Mouse (Mus musculus): ENCODE measurements around the gene Zmiz2. TPM values are rescaled to one million over a fixed set of nuclear protein-coding genes. Genes with fewer than 3 reads are reported as not detected.

The Zmiz2 gene
- polyA plus RNA-seq, 1 experiment from 2014 or later = 10.3 TPM

GRCm38 (mm10) chr11:6371376-6372155, 17.3 kb upstream of the Zmiz2 start:
- Histone ChIP-seq H3K36me3 (no peaks in the 10 kb centered on the region), H3K27me3 (no peaks in the 10 kb centered on the region), H3K4me3 (replicated peaks) (no peak overlapping the region), H3K4me1 (replicated peaks) (no peaks in the 10 kb centered on the region), H3K4me2 (no peak overlapping the region), H3K9me3 (no peaks in the 10 kb centered on the region), H3K9ac (replicated peaks) (no peak overlapping the region), H3K27ac (no peak overlapping the region)
- 84% methylated on average over 11 of the region's 11 CpGs for WGBS
- no peak for ATAC-seq (ENCODE audit: insufficient number of reproducible peaks, insufficient read depth, low FRiP score, low TSS enrichment, low read depth)

DNA sequence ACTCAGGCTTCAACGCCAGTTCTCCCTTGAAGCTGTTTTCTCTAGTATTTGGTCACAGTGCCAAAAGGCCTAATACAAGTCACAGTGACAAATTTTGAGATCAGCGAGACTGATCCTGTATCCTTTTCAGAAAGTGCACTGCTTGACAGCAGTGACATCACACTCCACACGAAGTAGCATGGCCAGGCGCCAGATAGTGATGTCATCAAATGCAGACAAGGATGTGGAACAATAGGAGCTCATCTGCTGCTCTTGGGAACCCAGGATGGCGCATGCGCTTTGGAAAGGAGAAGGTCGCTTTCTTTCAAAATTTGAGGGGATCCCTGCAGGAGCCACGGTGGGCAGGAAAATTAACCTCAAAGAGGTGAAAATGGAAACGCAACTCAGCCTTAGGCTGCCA, 16.1 kb upstream of the Zmiz2 start:
- 90% methylated on average over 9 of the region's 9 CpGs for WGBS
- no peak overlapping the region for H3K4me2 ChIP-seq
- H3K9ac ChIP-seq (replicated peaks) = no peak overlapping the region
- no peaks in the 10 kb centered on the region for H3K27me3 ChIP-seq
- no peak overlapping the region for H3K27ac ChIP-seq
- no peaks in the 10 kb centered on the region for H3K36me3 ChIP-seq
- H3K9me3 ChIP-seq = no peaks in the 10 kb centered on the region
- H3K4me3 ChIP-seq (replicated peaks) = no peak overlapping the region
- H3K4me1 ChIP-seq (replicated peaks) = no peaks in the 10 kb centered on the region
- no peak for ATAC-seq (ENCODE audit: insufficient number of reproducible peaks, insufficient read depth, low FRiP score, low TSS enrichment, low read depth)

DNA sequence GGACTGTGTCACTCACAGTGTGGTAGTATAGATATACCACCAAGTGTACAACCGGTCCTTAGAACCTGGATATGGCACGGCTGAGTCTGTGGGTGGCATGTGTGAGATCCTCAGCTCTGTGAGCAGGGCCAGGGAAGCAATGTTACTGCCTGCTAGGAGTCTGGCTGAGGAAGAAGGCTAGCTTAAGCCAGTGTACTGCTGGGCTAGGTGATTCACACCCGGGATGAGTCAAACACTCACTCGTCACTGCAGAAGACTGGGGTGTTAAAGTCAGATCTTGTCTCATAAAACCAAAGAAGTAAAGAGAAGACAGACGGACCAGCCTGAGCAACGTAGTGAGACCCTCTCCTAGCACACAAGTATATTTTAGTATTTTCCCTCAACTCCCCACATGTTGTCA, 8.0 kb upstream of the Zmiz2 start:
- H3K27ac ChIP-seq = no peak overlapping the region

GRCm38 (mm10) chr11:6388126-6388725, 648 bp upstream of the Zmiz2 start:
- no peak for ATAC-seq (ENCODE audit: insufficient number of reproducible peaks, insufficient read depth, low FRiP score, low TSS enrichment, low read depth)
- Histone ChIP-seq H3K4me3 (replicated peaks) (peak overlapping the region; percentile 81), H3K9me3 (no peaks in the 10 kb centered on the region), H3K4me2 (peak overlapping the region; percentile 42; the same call in 1 of the 2 replicates), H3K36me3 (peaks cover 8% of the 10 kb centered on the region), H3K4me1 (replicated peaks) (peaks cover 18% of the 10 kb centered on the region), H3K27ac (peak overlapping the region; percentile 93), H3K9ac (replicated peaks) (no peak overlapping the region), H3K27me3 (no peaks in the 10 kb centered on the region)
- 90% methylated on average over 6 of the region's 6 CpGs for WGBS

More for the DNA sequence above, 8.0 kb upstream of the Zmiz2 start:
- Histone ChIP-seq H3K36me3 (no peaks in the 10 kb centered on the region), H3K9ac (replicated peaks) (no peak overlapping the region), H3K4me2 (no peak overlapping the region), H3K27me3 (no peaks in the 10 kb centered on the region), H3K4me1 (replicated peaks) (no peaks in the 10 kb centered on the region), H3K4me3 (replicated peaks) (no peak overlapping the region), H3K9me3 (no peaks in the 10 kb centered on the region)
- WGBS = 78% methylated on average over 6 of the region's 6 CpGs
- ATAC-seq (ENCODE audit: insufficient number of reproducible peaks, insufficient read depth, low FRiP score, low TSS enrichment, low read depth) = no peak

- Histone ChIP-seq H3K36me3 (peaks cover 16% of the 10 kb centered on the region), H3K9me3 (no peaks in the 10 kb centered on the region), H3K27ac (0 out of 2 replicates have a peak overlapping the region, but pooled peaks have one; percentile 53), H3K4me2 (peak overlapping the region; percentile 90), H3K27me3 (no peaks in the 10 kb centered on the region), H3K4me3 (replicated peaks) (peak overlapping the region; percentile 81), H3K4me1 (replicated peaks) (peaks cover 18% of the 10 kb centered on the region), H3K9ac (replicated peaks) (peak overlapping the region; percentile 79)
- 0 out of 2 replicates have a peak, but pooled peaks have one; percentile 9 for ATAC-seq (ENCODE audit: insufficient number of reproducible peaks, insufficient read depth, low FRiP score, low TSS enrichment, low read depth)
- WGBS = under 1% methylated on average over 42 of the region's 43 CpGs
Observed at GRCm38 (mm10) chr11:6389483-6389921, 628 bp downstream of the Zmiz2 start.

GRCm38 (mm10) chr11:6390376-6391053, 1.6 kb downstream of the Zmiz2 start:
- Histone ChIP-seq H3K4me2 (peak overlapping the region; percentile 90), H3K9me3 (no peaks in the 10 kb centered on the region), H3K27me3 (no peaks in the 10 kb centered on the region), H3K36me3 (peaks cover 26% of the 10 kb centered on the region), H3K27ac (no peak overlapping the region), H3K4me1 (replicated peaks) (peaks cover 18% of the 10 kb centered on the region), H3K9ac (replicated peaks) (peak overlapping the region; percentile 79), H3K4me3 (replicated peaks) (peak overlapping the region; percentile 81)
- no peak for ATAC-seq (ENCODE audit: insufficient number of reproducible peaks, insufficient read depth, low FRiP score, low TSS enrichment, low read depth)
- 90% methylated on average over 8 of the region's 8 CpGs for WGBS

- WGBS = 84% methylated on average over 8 of the region's 8 CpGs
- Histone ChIP-seq H3K27ac (no peak overlapping the region), H3K36me3 (peaks cover 38% of the 10 kb centered on the region), H3K4me2 (no peak overlapping the region), H3K4me1 (replicated peaks) (peaks cover 18% of the 10 kb centered on the region), H3K4me3 (replicated peaks) (no peak overlapping the region), H3K27me3 (no peaks in the 10 kb centered on the region), H3K9me3 (no peaks in the 10 kb centered on the region), H3K9ac (replicated peaks) (no peak overlapping the region)
- ATAC-seq (ENCODE audit: insufficient number of reproducible peaks, insufficient read depth, low FRiP score, low TSS enrichment, low read depth) = no peak
Observed at GRCm38 (mm10) chr11:6391516-6392276, 2.8 kb downstream of the Zmiz2 start.

DNA sequence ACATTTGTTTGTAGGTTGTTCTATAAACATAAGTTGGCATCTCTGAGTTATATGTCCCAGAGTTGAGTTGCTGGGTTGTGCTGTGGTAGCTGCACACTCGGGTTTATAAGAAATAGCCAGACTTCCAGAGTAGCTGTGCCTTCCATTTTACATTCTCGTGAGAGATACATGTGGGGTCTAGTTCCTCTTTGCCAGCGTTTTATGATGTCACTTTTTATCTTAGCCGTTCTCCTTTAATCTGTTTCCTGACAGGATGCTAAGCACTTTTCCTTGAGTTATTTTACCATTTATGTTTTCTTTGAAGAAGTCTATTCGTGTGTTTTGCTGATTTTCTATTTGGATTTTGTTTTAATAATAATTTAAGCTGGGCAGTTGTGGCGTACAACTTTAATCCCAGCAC, 4.0 kb downstream of the Zmiz2 start:
- Histone ChIP-seq H3K27me3 (no peaks in the 10 kb centered on the region), H3K9ac (replicated peaks) (no peak overlapping the region), H3K4me3 (replicated peaks) (no peak overlapping the region), H3K9me3 (no peaks in the 10 kb centered on the region), H3K4me2 (no peak overlapping the region), H3K27ac (no peak overlapping the region), H3K4me1 (replicated peaks) (peaks cover 18% of the 10 kb centered on the region), H3K36me3 (peaks cover 49% of the 10 kb centered on the region)
- ATAC-seq (ENCODE audit: insufficient number of reproducible peaks, insufficient read depth, low FRiP score, low TSS enrichment, low read depth) = no peak
- 85% methylated on average over 6 of the region's 6 CpGs for WGBS

DNA sequence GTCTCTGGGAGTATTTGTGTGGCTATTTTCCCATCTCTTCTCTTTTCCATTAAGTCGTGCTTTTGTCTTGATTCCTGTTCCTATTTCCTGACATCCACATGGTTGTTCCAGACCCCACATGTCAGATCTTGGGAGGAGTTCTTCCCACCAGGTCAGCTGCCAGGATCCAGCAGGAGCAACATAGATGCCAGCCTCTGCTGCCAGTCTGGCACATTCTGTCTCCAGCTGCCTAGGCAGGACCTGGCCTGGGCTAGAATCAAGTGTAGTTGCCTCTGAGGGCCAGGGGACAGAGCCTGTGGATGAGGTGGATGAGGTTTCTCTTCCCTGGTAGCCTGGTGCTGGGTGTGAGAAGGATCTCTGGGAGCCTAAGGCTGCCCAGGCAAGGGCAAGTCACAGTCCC, 5.0 kb downstream of the Zmiz2 start:
- Histone ChIP-seq H3K9me3 (no peaks in the 10 kb centered on the region), H3K9ac (replicated peaks) (no peak overlapping the region; the same call in 1 of the 2 replicates), H3K36me3 (peaks cover 60% of the 10 kb centered on the region), H3K4me1 (replicated peaks) (peaks cover 18% of the 10 kb centered on the region), H3K27me3 (no peaks in the 10 kb centered on the region), H3K27ac (no peak overlapping the region), H3K4me3 (replicated peaks) (no peak overlapping the region), H3K4me2 (no peak overlapping the region)
- WGBS = 82% methylated on average over 1 of the region's 1 CpGs
- no peak for ATAC-seq (ENCODE audit: insufficient number of reproducible peaks, insufficient read depth, low FRiP score, low TSS enrichment, low read depth)

- no peak overlapping the region for H3K4me2 ChIP-seq
- H3K27me3 ChIP-seq = no peaks in the 10 kb centered on the region
- H3K27ac ChIP-seq = no peak overlapping the region
- H3K9ac ChIP-seq (replicated peaks) = no peak overlapping the region
- H3K9me3 ChIP-seq = no peaks in the 10 kb centered on the region
- peaks cover 76% of the 10 kb centered on the region for H3K36me3 ChIP-seq
- ATAC-seq (ENCODE audit: insufficient number of reproducible peaks, insufficient read depth, low FRiP score, low TSS enrichment, low read depth) = no peak
- no peak overlapping the region for H3K4me3 ChIP-seq (replicated peaks)
- WGBS = 88% methylated on average over 5 of the region's 5 CpGs
- peaks cover 9% of the 10 kb centered on the region for H3K4me1 ChIP-seq (replicated peaks)
Observed at GRCm38 (mm10) chr11:6395565-6395964, 6.7 kb downstream of the Zmiz2 start.

DNA sequence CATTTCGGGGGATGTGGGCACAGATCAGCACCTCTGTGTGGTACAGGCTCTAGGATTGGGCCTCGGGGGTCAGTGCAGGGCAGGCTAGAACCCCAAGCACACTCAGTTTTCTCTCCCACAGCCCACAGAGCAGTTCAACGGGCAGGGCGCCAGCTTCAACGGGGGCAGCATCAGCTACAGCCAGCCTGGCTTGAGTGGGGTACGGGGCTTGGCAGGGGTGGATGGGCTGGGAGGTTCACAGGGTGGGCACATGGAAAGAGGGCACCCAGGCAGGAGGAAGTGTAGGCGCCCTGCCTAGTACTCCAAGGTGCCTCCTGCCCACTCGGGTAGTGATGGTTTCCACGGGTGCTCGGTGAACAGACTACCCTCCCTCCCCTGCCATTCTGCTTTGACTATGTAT, 9.3 kb downstream of the Zmiz2 start:
- no peak for ATAC-seq (ENCODE audit: insufficient number of reproducible peaks, insufficient read depth, low FRiP score, low TSS enrichment, low read depth)
- 90% methylated on average over 10 of the region's 10 CpGs for WGBS
- Histone ChIP-seq H3K27ac (no peak overlapping the region), H3K27me3 (no peaks in the 10 kb centered on the region), H3K4me1 (replicated peaks) (no peaks in the 10 kb centered on the region), H3K36me3 (peaks cover 93% of the 10 kb centered on the region), H3K9ac (replicated peaks) (no peak overlapping the region), H3K9me3 (no peaks in the 10 kb centered on the region), H3K4me2 (no peak overlapping the region), H3K4me3 (replicated peaks) (no peak overlapping the region)

All from limb, embryonic 12.5 days (tissue).